Mouse (Mus musculus): Measurements from ENCODE around the gene Ccdc62. TPM values are rescaled to one million over a fixed set of nuclear protein-coding genes. Genes with fewer than 3 reads are reported as not detected.

The Ccdc62 gene
- polyA plus RNA-seq, 1 experiment = 10.6 TPM

DNA sequence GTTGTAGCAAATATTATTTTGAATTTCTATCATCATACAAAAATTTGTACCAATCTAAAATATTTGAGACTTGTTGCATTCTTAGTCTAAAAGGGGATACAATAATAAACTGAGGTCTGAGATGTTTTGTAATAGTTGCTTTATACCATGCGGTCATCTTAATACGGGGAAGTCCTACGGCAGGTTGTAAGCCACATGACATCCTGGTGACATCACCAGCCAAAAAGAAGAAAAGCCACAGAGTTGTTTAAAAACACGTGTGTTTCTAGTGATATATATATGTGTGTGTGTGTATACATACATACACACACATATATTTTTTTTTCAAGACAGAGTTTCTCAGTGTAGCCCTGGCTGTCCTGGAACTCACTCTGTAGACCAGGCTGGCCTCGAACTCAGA, 37.0 kb upstream of the Ccdc62 start:
- TF ChIP-seq POLR2A (IDR thresholded peaks at IDR 0.05; ENCODE audit: borderline replicate concordance, control insufficient read depth, low read depth, low read length) (no peak), CTCF (IDR thresholded peaks at IDR 0.05; ENCODE audit: control insufficient read depth, insufficient read depth, low read length) (no peak)
- Histone ChIP-seq H3K4me3 (replicated peaks; ENCODE audit: control insufficient read depth, low read depth, low read length) (no peak overlapping the region), H3K27ac (ENCODE audit: control insufficient read depth, insufficient read depth, low read depth, low read length, poor library complexity) (no peak overlapping the region), H3K4me1 (ENCODE audit: control insufficient read depth, insufficient read depth, low read length) (peaks cover 4% of the 10 kb centered on the region; the same call in 1 of the 2 replicates)
- WGBS = 24% methylated on average over 5 of the region's 5 CpGs

DNA sequence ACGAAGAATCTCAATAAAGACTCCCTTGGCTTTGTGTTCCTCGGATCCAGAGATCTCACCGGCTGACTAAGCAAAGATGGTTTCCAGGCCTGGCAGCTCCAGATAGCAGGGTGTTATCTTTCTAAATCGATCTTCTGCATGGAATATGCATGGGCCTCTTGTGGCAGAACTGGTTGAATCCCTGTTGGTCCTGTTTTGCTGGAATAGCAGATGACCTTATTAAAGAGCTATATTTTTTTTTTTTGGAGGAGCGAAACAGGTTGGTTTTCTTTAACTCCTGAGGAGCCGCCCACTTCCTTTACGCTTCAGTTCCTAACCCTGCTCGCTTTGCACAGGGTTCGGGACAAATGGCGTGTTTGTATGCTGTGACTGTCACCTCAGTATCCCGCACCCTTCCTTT, 34.1 kb upstream of the Ccdc62 start:
- no peak for TF ChIP-seq CTCF (IDR thresholded peaks at IDR 0.05; ENCODE audit: control insufficient read depth, insufficient read depth, low read length)
- no peak for TF ChIP-seq POLR2A (IDR thresholded peaks at IDR 0.05; ENCODE audit: borderline replicate concordance, control insufficient read depth, low read depth, low read length)
- H3K4me3 ChIP-seq (replicated peaks; ENCODE audit: control insufficient read depth, low read depth, low read length) = no peak overlapping the region
- no peak overlapping the region for H3K27ac ChIP-seq (ENCODE audit: control insufficient read depth, insufficient read depth, low read depth, low read length, poor library complexity)
- H3K4me1 ChIP-seq (ENCODE audit: control insufficient read depth, insufficient read depth, low read length) = peaks cover 2% of the 10 kb centered on the region; the same call in 1 of the 2 replicates
- 79% methylated on average over 11 of the region's 11 CpGs for WGBS

- H3K27ac ChIP-seq (ENCODE audit: control insufficient read depth, insufficient read depth, low read depth, low read length, poor library complexity) = no peak overlapping the region
- TF ChIP-seq POLR2A (IDR thresholded peaks at IDR 0.05; ENCODE audit: borderline replicate concordance, control insufficient read depth, low read depth, low read length) (no peak), CTCF (IDR thresholded peaks at IDR 0.05; ENCODE audit: control insufficient read depth, insufficient read depth, low read length) (no peak)
- WGBS = 9% methylated on average over 13 of the region's 13 CpGs
- peak overlapping the region; percentile 41 for H3K4me3 ChIP-seq (replicated peaks; ENCODE audit: control insufficient read depth, low read depth, low read length)
- H3K4me1 ChIP-seq (ENCODE audit: control insufficient read depth, insufficient read depth, low read length) = no peaks in the 10 kb centered on the region
These were observed 33.1 kb upstream of the Ccdc62 start for GRCm38 (mm10) chr5:123897352-123897751.

- H3K4me3 ChIP-seq (replicated peaks; ENCODE audit: control insufficient read depth, low read depth, low read length) = no peak overlapping the region
- no peaks in the 10 kb centered on the region; the same call in 1 of the 2 replicates for H3K4me1 ChIP-seq (ENCODE audit: control insufficient read depth, insufficient read depth, low read length)
- 65% methylated on average over 11 of the region's 11 CpGs for WGBS
- TF ChIP-seq CTCF (IDR thresholded peaks at IDR 0.05; ENCODE audit: control insufficient read depth, insufficient read depth, low read length) = no peak
- TF ChIP-seq POLR2A (IDR thresholded peaks at IDR 0.05; ENCODE audit: borderline replicate concordance, control insufficient read depth, low read depth, low read length) = no peak
- no peak overlapping the region for H3K27ac ChIP-seq (ENCODE audit: control insufficient read depth, insufficient read depth, low read depth, low read length, poor library complexity)
These were observed 26.3 kb upstream of the Ccdc62 start for GRCm38 (mm10) chr5:123904059-123904672.

DNA sequence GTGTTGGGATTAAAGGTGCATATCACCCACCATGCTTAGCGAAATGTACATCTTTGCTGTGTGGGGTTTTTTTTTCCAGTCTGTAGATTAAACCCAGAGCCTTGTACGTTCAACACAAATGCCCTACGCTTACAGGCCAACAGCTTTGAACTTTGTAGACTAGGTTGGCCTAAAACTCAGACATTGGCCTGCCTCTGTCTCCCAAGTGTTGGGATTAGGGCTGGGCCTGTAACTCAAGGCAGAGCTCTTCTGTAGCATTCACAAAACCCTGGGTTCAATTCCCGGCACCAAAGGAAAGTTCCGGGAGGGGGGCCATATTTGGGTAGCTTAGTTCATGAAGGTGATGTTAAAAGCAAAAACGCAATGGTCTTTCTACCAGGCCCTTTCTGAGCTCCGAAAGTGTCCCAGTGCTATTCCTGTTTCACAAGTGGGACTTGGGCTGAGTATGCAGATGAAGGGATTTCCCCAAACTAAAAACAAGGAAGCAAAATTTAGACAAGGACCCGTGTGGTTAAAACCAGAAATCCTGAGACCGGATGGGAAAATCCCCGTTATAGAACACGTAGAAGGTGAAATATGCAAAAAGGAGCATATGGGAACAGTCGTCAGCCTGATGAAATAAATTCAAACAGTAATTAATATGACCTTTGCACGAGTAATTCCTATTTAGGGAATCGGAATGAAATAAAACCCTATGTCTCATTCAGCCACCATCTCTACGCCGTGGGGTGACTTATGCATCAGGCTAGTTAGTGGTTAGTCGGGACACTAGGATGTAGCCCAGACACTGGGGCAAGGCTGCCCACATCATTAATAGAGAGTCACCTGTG, 24.1 kb upstream of the Ccdc62 start:
- no peak overlapping the region for H3K27ac ChIP-seq (ENCODE audit: control insufficient read depth, insufficient read depth, low read depth, low read length, poor library complexity)
- H3K4me3 ChIP-seq (replicated peaks; ENCODE audit: control insufficient read depth, low read depth, low read length) = peak overlapping the region; percentile 66
- TF ChIP-seq CTCF (IDR thresholded peaks at IDR 0.05; ENCODE audit: control insufficient read depth, insufficient read depth, low read length) (no peak), POLR2A (IDR thresholded peaks at IDR 0.05; ENCODE audit: borderline replicate concordance, control insufficient read depth, low read depth, low read length) (no peak)
- WGBS = 31% methylated on average over 17 of the region's 17 CpGs
- H3K4me1 ChIP-seq (ENCODE audit: control insufficient read depth, insufficient read depth, low read length) = no peaks in the 10 kb centered on the region; the same call in 1 of the 2 replicates

- whole genome bisulfite sequencing = under 1% methylated on average over 61 of the region's 61 CpGs
- Histone ChIP-seq H3K4me1 (ENCODE audit: control insufficient read depth, insufficient read depth, low read length) (no peaks in the 10 kb centered on the region; the same call in 1 of the 2 replicates), H3K4me3 (replicated peaks; ENCODE audit: control insufficient read depth, low read depth, low read length) (peak within 1 kb of the TSS; percentile 76), H3K27ac (ENCODE audit: control insufficient read depth, insufficient read depth, low read depth, low read length, poor library complexity) (peak within 1 kb of the TSS; percentile 80)
- peak; percentile 83 for TF ChIP-seq CTCF (IDR thresholded peaks at IDR 0.05; ENCODE audit: control insufficient read depth, insufficient read depth, low read length)
- peak; percentile 95; the same call in 1 of the 2 replicates for TF ChIP-seq POLR2A (IDR thresholded peaks at IDR 0.05; ENCODE audit: borderline replicate concordance, control insufficient read depth, low read depth, low read length)
These were observed 23.4 kb upstream of the Ccdc62 start, which contains the start of gene Denr for GRCm38 (mm10) chr5:123906976-123907630. Gene Denr (plus strand): TSS chr5:123907175.

DNA sequence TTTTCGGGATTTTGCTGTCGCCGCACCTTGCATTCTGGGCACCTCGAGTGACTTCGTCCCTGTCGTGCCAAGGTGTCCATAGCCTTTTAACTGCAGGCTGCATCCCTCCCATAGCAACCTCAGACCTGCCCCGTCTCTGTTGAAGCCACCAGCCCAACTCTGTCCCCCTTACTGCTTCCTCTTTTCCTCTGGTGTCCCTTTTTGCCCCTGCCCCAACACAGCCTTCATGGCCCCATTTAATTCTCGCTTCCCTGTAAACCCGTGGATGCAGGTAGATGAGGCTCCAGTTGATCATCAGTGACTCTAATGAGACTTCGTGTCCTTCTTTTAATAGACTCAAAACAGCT, 22.9 kb upstream of the Ccdc62 start:
- WGBS = under 1% methylated on average over 10 of the region's 10 CpGs
- Histone ChIP-seq H3K4me1 (ENCODE audit: control insufficient read depth, insufficient read depth, low read length) (no peaks in the 10 kb centered on the region; the same call in 1 of the 2 replicates), H3K27ac (ENCODE audit: control insufficient read depth, insufficient read depth, low read depth, low read length, poor library complexity) (peak overlapping the region; percentile 80), H3K4me3 (replicated peaks; ENCODE audit: control insufficient read depth, low read depth, low read length) (peak overlapping the region; percentile 76)
- no peak for TF ChIP-seq POLR2A (IDR thresholded peaks at IDR 0.05; ENCODE audit: borderline replicate concordance, control insufficient read depth, low read depth, low read length)
- no peak for TF ChIP-seq CTCF (IDR thresholded peaks at IDR 0.05; ENCODE audit: control insufficient read depth, insufficient read depth, low read length)

GRCm38 (mm10) chr5:123914852-123915251, 15.6 kb upstream of the Ccdc62 start:
- no peak overlapping the region for H3K4me3 ChIP-seq (replicated peaks; ENCODE audit: control insufficient read depth, low read depth, low read length)
- H3K27ac ChIP-seq (ENCODE audit: control insufficient read depth, insufficient read depth, low read depth, low read length, poor library complexity) = no peak overlapping the region
- no peak for TF ChIP-seq POLR2A (IDR thresholded peaks at IDR 0.05; ENCODE audit: borderline replicate concordance, control insufficient read depth, low read depth, low read length)
- no peak for TF ChIP-seq CTCF (IDR thresholded peaks at IDR 0.05; ENCODE audit: control insufficient read depth, insufficient read depth, low read length)
- WGBS = 30% methylated on average over 3 of the region's 3 CpGs
- no peaks in the 10 kb centered on the region for H3K4me1 ChIP-seq (ENCODE audit: control insufficient read depth, insufficient read depth, low read length)
